Mouse (Mus musculus): ENCODE results near the gene Zdhhc20.
"Not testable (repeated sequence)": the region's sequence is repeated elsewhere in the genome, so short reads cannot be mapped to it uniquely, and the experiment has no call there.

The Zdhhc20 gene

DNA sequence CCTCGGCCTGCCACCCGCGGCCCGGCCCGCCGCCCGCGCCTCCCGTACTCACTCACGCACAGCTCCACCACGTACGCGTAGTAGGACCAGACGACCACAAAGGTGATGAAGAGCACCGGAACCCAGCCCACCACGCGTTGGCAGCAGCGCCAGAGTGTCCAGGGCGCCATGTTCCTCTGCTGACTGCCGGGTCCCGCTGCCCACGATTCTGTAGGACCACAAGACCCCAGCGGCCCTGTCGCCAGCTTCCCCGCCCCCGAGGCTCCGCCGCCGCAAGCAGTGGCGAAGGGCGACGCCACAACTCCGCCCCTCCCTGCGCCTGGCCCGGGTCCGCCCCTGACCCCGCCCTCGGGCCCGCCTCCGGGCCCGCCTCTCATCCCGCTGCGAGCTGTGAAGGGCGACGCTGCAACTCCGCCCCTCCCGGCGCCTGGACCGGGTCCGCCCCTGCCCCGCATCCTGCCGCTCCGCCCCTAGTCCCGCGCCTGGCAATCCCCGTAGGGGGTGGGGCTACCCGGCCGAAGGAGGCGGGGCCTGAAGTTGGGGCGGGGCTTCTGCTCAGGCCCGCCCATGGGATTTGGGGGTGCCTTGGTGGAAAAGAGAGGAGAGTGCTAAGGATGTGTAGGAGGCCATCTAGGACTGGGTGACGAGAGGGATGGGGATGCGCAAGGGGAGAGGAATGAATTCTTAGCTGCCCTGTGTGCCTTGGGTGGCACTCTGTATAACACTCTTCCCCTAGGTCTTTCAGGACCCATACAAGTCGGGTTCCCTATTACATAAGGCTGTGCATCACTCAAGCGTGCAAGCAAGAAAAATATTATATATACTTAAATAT lies at the start of gene Zdhhc20:
Gene Zdhhc20, minus strand, starts transcription at position 266 of the 832 bp plus-strand sequence.
- peak; percentile 97 for DNase-seq (ENCODE audit: low spot score)

DNA sequence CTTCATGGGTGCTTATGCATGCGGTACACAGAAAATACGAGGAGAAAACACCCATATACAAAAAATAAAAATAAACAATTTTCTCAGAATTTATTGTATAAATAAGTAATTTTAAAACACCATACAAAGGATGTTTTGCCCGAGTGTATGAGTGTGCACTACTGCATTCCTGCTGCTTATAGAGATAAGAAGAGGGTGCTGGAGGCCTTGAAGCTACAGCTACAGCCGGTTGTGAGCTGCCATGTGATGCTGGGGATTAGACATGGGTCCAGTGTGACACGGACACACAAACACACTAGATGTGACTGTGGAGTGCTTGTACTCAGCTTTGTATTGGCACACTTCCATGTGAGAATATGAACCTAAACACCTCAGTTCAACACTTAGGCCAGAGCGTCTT lies 47.2 kb upstream of the Zdhhc20 start:
- DNase-seq (ENCODE audit: low spot score), result no peak

DNA sequence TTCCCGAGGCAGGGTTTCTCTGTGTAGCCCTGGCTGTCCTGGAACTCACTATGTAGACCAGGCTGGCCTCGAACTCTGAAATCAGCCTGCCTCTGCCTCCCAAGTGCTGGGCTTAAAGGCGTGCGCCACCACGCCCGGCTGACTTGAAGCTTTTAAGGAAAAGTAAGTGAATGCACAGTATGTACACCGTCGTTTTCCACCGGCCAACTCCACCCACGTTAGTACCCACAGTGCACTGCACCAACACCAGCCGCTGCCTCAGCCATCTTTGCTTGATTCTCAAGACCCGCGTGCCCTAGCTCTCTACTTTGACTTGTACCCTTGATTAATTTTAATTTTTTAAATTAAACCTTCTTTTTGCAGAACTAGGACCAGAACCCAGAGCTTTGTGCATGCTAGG lies 44.6 kb upstream of the Zdhhc20 start:
- no peak for DNase-seq (ENCODE audit: low spot score)

DNA sequence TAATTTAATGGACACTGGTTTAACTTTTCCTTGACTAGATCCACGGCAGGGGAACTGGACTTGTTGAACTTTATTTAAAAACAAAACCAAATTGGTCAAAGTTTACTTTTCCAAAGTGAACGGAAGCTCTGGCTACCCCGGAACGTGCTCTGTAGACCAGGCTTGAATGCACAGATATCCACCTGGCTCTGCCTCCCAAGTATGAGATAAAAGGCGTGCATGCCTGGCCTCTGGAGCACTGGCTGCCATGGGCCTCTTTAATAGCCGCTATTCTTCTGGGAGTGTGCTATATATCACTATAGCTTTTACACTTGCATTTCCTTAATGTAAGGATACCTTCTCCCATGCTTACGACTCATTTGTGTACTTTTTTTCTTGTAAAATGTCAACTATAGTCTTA lies 43.5 kb upstream of the Zdhhc20 start:
- DNase-seq (ENCODE audit: low spot score), result no peak

DNA sequence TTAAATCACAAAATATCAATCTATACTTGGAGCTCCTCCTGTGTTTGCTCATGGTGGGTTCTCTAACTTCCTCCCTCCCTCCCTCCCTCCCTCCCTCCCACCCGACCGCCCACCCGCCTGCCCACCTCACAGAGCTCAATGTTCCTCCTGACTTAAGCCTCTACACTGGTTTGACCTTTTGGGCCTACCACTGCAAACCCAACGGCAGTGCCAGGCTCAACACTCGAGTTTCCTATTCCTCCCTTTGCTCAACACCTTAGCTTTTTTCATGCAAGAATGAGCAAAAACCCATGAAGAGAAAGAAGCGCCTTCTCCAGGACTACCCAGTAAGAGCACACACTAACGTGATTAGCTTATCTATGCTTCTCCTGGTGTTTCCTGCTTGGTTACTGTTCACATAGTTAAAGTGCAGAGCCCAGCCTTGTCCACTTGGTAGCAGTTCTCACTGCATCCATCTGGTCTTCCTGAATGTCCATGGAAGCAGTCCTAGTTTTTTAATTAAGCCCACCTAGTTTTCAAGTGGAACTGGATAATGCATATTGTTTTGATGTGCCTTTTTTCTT lies 42.9 kb upstream of the Zdhhc20 start:
- DNase-seq (ENCODE audit: low spot score), result peak; percentile 26

DNA sequence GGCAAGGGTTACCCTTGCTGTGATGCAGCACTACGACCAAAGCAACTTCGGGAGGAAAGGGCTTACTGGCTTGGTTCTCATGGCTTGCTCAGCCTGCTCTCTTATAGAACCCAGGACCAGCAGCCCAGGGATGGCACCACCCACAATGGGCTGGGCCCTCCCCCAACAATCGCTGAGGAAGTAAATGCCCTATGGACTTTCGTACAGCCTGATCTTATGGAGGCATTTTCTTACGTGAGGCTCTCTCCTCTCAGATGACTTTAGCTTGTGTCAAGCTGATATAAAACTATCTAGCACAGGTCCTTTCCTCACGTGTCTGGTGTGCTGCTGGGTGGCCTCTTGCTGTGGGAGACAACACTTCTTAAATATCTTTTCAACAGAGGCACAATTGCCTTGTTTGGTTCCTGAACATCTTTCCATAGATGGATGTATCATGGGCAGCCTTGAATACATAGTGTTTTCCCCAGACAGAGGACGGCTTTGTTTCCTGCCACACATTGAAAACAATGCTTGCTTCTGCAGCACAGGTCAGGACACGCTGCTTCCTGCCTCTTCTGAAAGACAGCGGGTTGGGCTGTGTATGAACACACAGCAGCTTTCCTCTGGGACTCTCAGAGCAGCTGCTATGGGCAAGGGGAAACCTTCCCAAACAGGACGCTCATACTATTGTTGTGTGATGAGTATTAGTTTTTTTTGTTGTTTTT lies 31.5 kb upstream of the Zdhhc20 start:
- DNase-seq (ENCODE audit: low spot score), result peak; percentile 14

DNA sequence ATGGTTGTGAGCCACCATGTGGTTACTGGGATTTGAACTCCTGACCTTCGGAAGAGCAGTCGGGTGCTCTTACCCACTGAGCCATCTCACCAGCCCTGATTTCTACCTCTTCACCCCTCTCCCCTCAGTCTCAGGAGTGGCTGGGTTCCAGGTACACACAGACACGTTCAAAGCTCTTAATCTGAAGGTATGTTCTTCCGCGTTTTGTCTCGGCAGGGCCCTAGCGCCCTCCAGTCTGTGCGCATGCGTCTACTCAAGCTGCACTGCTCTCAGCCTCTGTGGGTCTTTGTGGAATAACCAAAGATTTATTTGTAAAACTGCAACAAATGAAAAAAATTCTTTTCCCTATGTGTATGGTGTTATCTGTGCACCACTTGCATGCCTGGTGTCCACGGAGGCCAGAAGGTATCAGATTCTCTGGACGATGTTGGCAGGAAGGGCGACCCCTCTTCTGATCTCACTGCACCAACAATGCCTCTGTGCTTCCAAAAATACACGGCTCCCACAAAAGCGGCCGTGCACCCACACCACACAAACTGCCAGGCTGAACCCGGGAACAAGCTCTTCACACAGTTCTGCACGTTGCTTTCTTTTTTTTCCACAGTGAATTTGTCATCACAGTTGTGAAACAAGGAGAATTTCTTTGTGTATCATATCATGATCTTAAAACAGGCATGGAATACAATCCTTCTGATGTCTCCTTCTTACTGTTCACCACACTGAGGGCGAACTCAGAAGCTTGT lies 30.7 kb upstream of the Zdhhc20 start:
- DNase-seq (ENCODE audit: low spot score), result no peak

DNA sequence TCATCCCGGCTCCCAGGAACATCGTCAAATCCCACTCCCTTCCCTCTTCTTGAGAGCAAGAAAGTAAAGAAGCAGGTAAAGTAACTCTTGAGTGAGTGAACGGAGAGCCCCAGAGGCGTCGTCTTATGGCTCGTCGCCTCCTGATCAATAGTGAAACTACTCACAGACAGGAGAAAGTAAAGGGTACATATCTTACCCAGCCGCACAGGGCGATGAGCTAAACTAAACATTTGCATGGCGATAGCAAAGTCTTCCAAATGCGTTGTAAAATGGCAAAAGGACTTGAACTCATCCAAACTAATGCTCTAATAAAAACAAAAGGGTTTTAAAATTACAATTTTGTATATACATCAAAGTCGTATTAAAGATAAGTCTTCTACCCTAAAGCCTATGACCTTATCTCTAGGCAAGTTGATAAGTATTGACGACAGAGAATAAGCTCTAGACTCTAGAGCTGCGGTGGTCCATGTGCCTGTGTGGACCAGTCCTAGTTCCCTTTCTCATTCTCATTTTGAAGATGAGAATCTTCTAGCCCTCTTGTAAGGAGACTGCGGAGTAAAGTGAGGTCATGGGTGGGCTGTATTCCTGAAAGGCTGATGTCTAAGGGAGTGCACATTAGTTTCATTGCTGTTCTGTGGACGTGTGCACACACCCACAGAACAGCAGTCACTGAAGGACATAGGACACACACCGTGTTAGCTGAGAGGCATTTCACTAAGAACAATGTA lies 29.2 kb upstream of the Zdhhc20 start:
- DNase-seq (ENCODE audit: low spot score), result no peak

DNA sequence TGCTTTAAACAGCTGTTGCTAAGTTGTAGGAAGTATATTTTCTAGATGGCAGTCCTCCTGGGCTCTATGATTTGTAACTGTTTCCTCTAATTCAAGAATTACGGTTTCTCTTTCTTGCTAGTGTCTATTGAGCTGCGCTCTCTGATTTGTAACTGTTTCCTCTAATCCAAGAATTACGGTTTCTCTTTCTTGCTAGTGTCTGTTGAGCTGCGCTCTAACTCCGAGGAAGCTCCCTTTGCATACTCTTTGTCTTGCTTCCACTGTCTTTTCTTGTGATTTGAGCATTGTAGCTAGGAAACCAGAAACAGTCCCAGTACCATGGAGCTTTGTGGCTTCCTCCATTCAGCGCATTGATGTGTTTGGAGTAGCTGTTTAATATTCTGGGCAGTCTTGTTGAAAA lies 25.3 kb upstream of the Zdhhc20 start:
- DNase-seq (ENCODE audit: low spot score), result no peak

DNA sequence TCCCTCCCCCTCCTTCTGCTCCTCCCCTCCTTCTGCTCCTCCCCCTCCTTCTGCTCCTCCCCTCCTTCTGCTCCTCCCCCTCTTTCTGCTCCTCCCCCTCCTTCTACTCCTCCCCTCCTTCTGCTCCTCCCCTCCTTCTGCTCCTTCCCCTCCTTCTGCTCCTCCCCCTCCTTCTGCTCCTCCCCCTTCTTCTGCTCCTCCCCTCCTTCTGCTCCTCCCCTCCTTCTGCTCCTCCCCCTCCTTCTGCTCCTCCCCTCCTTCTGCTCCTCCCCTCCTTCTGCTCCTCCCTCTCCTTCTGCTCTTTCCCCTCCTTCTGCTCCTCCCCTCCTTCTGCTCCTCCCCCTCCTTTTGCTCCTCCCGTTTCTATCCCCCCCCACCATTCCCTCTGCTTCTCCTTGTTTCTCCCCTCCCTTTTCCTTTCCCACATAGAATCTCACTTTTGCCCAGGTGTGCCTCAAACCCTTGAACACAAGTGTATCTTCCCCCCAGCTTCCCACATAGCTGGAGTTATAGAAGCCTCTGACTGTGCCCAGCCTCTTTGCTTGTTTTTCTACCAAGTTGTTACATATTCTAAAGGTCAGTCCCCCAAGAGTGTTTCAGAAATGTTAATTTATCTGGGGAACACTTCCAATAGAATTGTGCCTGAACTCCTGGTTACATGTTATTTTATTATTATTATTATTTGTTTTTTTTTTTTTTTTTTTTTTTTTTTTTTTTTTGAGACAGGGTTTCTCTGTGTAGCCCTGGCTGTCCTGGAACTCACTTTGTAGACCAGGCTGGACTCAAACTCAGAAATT lies 22.3 kb upstream of the Zdhhc20 start:
- DNase-seq (ENCODE audit: low spot score), result not testable (repeated sequence)

DNA sequence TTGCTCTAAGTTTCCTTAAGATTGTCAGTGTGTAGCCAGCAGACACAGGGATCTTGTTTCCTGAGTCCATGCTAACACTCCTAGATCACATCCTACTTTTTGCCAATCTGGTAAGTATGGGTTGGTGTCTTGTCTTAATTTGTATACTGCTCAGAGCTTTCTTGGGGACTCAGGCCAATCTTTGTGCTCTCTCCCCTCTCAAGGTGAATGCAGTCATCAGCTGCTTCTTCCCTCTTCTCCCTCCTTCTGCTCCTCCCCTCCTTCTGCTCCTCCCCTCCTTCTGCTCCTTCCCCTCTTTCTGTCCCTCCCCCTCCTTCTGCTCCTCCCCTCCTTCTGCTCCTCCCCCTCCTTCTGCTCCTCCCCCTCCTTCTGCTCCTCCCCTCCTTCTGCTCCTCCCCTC lies 21.7 kb upstream of the Zdhhc20 start:
- not testable (repeated sequence) for DNase-seq (ENCODE audit: low spot score)

DNA sequence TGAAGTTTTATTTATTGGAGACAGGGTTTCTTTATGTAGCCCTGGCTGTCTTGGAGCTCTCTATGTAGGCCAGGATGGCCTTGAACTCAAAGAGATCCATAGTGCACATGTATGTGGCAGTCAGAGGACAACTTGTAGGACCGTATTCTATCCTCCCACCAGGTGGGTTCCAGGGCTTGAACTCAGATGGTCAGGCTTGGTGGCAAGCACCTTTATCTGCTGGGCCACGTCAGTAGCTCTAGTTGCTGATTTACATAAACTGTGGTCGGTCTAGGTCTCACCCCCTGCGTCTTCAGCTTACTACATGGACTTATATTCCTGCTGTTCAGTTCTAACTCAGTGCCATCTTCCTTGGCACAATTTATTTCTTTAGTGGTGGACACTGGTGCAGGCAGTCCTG lies 21.2 kb upstream of the Zdhhc20 start:
- DNase-seq (ENCODE audit: low spot score), result no peak

DNA sequence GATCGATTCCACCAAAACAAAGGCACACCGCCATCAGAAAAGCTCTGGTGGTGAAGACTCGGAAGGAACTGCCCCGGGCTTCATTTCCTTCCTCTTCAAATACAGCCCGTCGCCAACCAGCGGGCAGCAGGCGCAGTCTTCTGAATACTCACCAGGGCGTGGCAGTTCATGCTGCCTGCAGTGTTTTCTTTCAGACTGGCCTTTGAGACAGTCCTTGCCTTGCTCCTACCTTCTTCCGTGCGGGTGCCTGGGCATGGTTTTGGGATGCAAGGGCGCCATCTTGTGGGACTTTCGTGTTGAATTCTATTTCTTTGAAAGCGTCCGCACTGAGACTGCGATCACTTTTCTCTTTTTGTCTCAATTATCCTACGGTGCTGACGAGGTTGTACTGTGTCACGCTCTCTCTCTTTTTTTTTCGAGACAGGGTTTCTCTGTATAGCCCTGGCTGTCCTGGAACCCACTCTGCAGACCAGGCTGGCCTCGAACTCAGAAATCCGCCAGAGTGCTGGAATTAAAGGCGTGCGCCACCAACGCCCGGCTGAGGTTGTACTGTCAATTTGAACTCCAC lies 20.5 kb upstream of the Zdhhc20 start:
- DNase-seq (ENCODE audit: low spot score), result peak; percentile 82

DNA sequence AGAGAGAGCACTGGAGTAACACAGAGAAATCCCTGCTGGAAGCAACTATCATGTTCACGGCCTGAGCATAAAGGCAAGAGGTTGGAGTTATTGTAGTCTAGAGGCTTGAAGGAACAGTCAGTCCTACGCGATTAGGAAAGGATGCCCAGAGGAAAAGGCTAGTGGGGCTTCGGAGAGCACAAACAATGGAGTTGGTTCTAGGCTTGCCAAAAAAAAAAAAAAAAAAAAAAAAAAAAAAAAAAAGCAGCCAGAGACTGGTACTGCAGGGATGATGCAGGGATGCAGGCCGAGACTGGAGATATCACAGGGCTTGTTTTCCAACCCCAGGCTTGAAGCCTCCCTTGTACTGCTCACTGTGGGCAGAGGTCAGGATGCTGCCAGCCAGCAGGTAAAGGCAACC lies 19.2 kb upstream of the Zdhhc20 start:
- DNase-seq (ENCODE audit: low spot score), result no peak

DNA sequence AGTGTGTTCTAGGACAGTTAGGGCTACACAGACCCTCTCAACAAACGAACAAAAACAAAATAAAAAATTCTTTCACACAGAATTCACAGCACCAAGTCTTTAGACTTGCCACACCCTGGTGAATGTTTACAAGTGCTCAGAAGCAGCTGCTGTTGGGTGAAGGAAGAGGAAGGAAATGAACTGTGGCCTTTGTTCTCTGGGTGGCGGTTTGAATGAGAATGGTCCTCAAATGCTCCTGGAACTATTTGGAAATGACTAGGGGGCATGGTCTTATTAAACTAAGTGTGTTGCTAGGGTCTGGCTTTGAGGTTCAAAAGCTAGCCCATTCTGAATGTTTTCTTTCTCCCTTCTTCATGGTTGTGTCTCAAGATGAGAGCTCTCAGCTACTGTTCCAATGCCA lies 18.4 kb upstream of the Zdhhc20 start:
- DNase-seq (ENCODE audit: low spot score), result no peak

DNA sequence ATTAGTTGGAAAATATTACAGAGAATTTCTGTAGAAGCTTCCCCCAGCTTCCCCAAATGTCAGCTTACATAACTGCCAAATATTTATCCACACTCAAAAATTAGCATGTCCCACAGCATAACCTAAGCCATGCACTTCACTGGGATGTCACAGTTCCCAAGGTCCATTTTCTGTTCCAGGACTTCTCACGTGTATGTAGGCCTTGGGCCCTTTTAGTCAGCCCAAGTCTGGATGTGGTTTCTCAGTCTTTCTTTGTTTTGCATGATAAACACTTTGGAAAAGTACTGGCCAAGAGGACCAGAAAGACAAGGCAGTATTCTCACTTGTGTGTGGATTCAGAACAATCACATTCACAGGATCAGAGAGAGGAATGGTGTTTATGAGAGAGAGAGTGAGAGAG lies 11.9 kb upstream of the Zdhhc20 start:
- DNase-seq (ENCODE audit: low spot score), result no peak

DNA sequence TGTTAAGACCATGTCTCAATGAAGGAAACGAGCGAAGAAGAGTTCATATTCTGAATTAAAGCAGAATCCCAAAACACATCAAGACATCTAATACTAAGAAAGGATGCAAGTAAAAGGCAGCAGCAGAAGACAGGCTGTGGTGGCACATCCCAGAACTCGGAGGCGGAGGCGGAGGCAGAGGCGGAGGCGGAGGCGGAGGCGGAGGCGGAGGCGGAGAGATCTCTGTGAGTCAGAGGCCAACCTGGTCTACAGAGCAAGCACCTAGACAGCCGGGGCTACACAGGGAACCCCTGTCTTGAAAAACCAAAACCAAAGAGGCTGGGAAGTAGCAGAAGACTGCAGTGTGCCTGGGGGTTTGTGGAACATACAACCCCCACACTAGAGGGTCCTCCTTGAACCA lies 6.8 kb upstream of the Zdhhc20 start:
- no peak for DNase-seq (ENCODE audit: low spot score)

DNA sequence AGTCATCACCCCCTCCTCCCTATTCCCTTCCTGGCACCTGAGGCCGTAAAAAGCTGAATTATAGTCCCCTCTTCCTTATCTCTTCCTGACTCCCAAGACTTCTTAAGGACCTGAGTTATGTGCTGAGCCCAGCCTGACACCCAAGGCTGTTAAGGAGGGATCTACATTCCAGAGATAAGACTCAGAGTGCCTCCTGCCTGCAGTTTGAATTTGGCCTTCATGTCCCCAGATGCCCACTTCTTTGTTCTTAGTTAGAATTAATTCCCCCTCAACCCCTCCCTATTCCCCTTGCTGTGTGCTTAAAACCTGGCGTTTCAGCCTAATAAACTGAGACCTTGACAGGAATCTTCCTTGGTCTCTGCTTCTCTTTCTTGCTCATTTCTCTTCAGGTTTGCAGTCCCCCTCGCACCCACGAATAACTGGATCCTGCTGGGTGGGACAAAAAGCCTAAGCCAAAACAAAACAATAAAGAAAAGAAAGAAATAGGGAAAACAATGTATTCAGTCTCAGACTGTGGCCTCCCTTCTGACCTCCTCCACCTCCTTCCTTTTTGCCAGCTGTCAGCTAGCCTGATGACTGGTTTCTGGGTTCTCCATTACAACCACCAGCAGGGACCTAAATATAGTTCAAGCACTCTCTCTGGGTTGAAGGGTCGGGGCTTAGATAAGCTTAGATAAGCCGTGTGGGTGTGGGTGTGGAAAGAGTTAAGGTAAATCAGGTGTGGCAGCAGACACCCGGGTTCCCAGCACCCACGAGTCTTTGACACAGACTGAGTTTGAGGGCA lies 6.2 kb upstream of the Zdhhc20 start:
- not testable (repeated sequence) for DNase-seq (ENCODE audit: low spot score)

DNA sequence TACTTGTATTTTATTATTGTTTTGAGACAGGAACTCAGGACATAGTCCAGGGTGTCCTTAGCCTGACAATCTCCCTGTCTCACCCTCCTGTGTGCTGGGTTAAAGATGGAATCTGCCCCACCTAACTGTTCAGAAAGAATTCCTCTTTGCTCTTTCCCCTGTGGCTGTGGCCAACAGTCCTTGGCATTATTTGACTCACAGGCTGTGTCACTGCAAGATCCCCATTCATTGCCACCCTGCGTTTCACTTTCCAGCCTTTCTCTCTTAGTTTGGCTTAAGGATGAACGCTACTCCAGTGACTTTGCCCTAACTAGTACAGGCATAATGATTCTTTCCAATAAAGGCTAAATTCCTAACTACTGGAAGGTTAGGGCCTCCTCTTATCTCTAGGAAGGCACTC lies 4.3 kb upstream of the Zdhhc20 start:
- DNase-seq (ENCODE audit: low spot score), result no peak

DNA sequence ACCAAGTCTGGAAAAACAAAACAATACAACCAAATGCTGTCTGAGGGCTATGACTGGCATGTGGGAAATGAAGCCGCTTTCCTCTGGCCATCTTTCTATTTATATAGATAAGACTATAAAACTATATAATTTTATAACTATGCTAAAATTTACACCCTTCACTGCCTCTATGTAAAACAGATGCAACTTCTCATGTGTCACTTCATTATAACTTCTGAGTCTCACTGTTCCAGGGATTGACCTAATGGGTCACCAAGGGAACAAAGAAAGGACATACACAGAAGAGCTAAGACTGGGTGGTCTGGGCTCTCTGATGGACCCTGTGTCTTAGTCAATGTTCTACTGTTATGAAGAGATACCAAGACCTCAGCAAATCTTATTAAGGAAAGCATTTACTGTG lies 2.9 kb upstream of the Zdhhc20 start:
- DNase-seq (ENCODE audit: low spot score), result no peak
